Mouse (Mus musculus): ENCODE measurements around the gene Med1. TPM values are rescaled to one million over a fixed set of nuclear protein-coding genes. Genes with fewer than 3 reads are reported as not detected.
"Not testable (repeated sequence)": the region's sequence is repeated elsewhere in the genome, so short reads cannot be mapped to it uniquely, and the experiment has no call there.

Gene Med1
- polyA plus RNA-seq, 1 experiment: not detected

DNA sequence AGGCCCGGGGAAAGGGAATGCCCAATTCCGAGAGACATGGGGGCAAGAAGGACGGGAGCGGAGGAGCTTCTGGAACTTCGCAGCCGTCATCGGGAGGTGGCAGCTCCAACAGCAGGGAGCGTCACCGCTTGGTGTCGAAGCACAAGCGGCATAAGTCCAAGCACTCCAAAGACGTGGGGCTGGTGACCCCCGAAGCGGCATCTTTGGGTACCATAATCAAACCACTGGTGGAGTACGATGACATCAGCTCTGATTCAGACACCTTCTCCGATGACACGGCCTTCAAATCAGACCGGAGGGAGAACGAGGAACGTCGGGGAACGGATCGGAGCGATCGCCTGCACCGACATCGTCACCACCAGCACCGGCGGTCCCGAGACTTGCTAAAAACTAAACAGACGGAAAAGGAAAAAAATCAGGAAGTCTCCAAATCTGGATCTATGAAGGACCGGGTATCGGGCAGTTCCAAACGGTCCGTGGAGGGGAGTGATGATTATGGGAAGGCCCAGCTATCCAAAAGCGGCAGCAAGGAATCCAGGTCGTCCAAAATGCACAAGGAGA lies 10.3 kb upstream of the Med1 start:
- TF ChIP-seq CTCF (IDR thresholded peaks at IDR 0.05; ENCODE audit: insufficient read depth, low read depth, low read length) (no peak), POLR2A (IDR thresholded peaks at IDR 0.05; ENCODE audit: insufficient read depth, low read depth, low read length) (no peak)
- H3K27ac ChIP-seq (ENCODE audit: insufficient read depth, low read depth, low read length): no peak overlapping the region
- under 1% methylated on average over 37 of the region's 37 CpGs for WGBS
- H3K4me1 ChIP-seq (ENCODE audit: control insufficient read depth, insufficient read depth, low read length): peaks cover 2% of the 10 kb centered on the region; the same call in 1 of the 2 replicates
- H3K4me3 ChIP-seq (ENCODE audit: insufficient read depth, low read depth, low read length): peak overlapping the region; percentile 98

DNA sequence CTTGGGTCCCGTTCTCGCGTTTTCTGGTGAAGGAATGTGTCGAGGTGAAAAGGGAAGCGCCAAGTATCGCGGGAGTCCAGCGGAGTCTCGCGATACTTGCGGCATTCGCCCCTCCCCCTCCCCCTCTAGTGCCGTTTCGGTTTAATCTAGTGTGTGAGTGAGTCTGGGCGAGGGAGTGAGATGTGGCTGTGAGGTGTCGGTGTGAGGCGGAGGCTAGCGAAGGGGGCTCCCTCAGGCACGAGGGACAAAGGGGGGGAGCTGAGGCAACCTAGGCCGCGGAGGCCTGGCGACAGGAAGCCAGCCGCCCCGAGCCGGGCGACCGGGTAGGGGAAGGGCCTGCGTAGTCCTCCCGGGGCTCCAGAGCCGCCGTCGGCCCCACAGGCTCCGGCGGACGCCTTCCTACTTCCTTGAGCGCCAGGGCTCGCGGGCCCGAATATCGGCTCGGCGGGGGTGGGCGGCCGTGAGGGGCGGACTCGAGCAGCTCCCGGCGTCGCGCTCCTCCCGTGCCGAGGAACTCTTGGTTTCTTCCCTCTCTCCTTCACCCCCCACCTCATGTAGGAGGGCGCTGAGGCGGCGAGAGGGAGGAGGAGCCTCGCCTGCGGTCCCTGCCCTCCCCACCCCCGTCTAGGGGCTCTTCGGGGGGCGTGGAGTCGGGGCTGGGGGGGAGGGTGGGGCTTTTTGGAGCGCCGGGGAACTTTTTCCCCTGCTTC lies 9.7 kb upstream of the Med1 start, which contains the start of gene Cdk12:
Cdk12 (plus strand) TSS at position 419 of the 710 bp plus-strand sequence.
- H3K4me1 ChIP-seq (ENCODE audit: control insufficient read depth, insufficient read depth, low read length): peaks cover 2% of the 10 kb centered on the region; the same call in 1 of the 2 replicates
- peak within 1 kb of the TSS; percentile 98 for H3K4me3 ChIP-seq (ENCODE audit: insufficient read depth, low read depth, low read length)
- TF ChIP-seq CTCF (IDR thresholded peaks at IDR 0.05; ENCODE audit: insufficient read depth, low read depth, low read length) (no peak), POLR2A (IDR thresholded peaks at IDR 0.05; ENCODE audit: insufficient read depth, low read depth, low read length) (peak; percentile 59; the same call in 1 of the 2 replicates)
- WGBS: 1% methylated on average over 63 of the region's 63 CpGs
- peak within 1 kb of the TSS; percentile 100 for H3K27ac ChIP-seq (ENCODE audit: insufficient read depth, low read depth, low read length)

DNA sequence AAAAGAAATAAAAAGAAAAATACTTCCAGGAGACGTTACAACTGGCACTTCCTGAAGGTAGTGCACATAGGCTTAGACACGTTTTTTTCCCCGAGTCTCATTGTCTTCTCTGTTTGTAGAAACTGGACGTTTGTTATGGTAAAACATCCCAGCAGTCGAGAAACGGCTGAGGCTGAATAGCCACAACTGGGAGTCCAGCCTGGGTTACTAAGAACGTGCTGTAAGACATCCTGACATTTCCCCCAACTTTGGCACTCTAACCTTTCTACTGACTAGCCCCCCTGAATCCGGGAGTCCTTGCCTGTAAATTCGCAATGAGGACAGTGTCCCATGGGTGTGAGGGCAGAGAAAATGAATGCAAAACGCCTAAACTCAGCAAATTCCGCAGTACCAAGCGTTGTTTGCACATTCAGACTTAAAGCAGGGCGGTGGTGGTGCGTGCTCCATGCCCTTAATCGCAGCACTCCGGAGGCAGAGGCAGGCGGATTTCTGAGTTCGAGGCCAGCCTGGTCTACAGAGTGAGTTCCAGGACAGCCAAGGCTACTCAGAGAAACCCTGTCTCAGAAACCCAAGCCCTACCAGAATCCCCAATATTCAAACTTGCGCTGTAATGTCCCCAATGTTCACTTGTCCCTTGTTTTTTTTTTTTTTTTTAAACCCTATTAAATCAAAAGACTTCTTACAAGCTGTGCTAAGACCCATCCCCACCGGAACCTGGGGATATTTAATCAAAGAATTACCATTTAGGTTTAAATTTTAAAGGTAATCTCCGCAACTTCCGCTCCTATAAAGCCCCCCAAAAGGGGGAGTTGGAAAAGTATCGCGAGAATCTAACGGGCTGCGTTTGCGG lies 8.9 kb upstream of the Med1 start:
- 1% methylated on average over 27 of the region's 27 CpGs for WGBS
- TF ChIP-seq POLR2A (IDR thresholded peaks at IDR 0.05; ENCODE audit: insufficient read depth, low read depth, low read length): no peak
- no peak for TF ChIP-seq CTCF (IDR thresholded peaks at IDR 0.05; ENCODE audit: insufficient read depth, low read depth, low read length)

DNA sequence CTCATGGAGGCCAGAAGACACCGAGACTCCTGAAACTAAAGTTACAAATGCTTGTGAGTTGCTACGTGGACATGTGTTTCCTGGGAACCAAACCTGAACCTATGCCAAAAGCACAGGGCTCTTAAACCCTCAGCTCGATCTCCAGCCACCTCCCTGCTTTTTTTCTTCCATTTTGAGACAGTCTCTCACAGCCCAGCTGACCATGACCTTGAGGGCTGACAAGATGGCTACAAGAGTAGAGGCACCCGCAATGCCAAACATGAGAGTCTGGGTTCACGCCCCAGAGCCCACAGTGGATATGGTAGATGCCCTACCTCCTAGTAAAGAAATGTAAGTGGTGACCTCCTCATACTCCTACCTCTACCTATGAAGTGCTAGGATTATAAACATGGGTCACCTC lies 2.3 kb downstream of the Med1 start:
- 62% methylated on average over 5 of the region's 5 CpGs for WGBS
- Histone ChIP-seq H3K4me1 (ENCODE audit: control insufficient read depth, insufficient read depth, low read length) (peaks cover 5% of the 10 kb centered on the region; the same call in 1 of the 2 replicates), H3K27ac (ENCODE audit: insufficient read depth, low read depth, low read length) (no peak overlapping the region), H3K4me3 (ENCODE audit: insufficient read depth, low read depth, low read length) (no peak overlapping the region)
- TF ChIP-seq POLR2A (IDR thresholded peaks at IDR 0.05; ENCODE audit: insufficient read depth, low read depth, low read length): no peak
- no peak for TF ChIP-seq CTCF (IDR thresholded peaks at IDR 0.05; ENCODE audit: insufficient read depth, low read depth, low read length)

More for the DNA sequence above, 8.9 kb upstream of the Med1 start:
- Histone ChIP-seq H3K4me3 (ENCODE audit: insufficient read depth, low read depth, low read length) (peak overlapping the region; percentile 53), H3K4me1 (ENCODE audit: control insufficient read depth, insufficient read depth, low read length) (peaks cover 2% of the 10 kb centered on the region; the same call in 1 of the 2 replicates), H3K27ac (ENCODE audit: insufficient read depth, low read depth, low read length) (peak overlapping the region; percentile 68)

DNA sequence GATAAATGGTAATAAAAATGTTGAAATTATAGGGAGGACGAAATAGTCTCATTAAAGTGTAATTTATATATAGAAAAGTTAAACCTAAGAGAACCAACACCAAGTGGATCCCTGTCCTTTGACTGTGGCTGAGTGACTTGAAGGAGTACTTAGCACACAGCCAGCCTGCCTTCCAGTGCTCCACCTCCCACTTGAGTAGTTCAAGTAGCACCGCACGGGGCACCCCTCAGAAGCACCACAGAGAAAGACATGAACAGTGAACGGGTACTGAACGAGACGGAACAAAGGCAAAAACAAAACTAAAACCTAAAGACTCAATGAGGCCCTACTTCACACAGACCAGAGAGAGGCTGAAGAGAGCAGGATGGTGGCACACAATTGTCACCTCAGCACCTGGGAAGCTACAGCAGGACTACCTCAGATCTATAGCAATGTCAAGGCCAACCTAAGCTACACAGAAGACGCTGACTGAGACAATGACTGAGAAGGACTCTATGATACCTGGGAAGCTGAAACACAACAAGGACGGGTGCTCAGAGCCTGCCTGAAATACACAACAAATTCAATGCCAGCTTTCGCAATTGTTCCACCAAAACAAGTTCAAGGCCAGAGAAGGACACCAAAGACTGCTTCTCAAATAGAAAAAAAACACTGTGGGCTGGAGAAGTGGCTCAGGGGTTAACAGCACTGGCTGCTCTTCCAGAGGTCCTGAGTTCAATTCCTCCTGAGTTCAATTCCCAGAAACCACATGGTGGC lies 5.3 kb downstream of the Med1 start:
- H3K4me3 ChIP-seq (ENCODE audit: insufficient read depth, low read depth, low read length): no peak overlapping the region
- H3K27ac ChIP-seq (ENCODE audit: insufficient read depth, low read depth, low read length): no peak overlapping the region
- WGBS: 91% methylated on average over 9 of the region's 9 CpGs
- TF ChIP-seq POLR2A (IDR thresholded peaks at IDR 0.05; ENCODE audit: insufficient read depth, low read depth, low read length): no peak
- peaks cover 5% of the 10 kb centered on the region; the same call in 1 of the 2 replicates for H3K4me1 ChIP-seq (ENCODE audit: control insufficient read depth, insufficient read depth, low read length)

DNA sequence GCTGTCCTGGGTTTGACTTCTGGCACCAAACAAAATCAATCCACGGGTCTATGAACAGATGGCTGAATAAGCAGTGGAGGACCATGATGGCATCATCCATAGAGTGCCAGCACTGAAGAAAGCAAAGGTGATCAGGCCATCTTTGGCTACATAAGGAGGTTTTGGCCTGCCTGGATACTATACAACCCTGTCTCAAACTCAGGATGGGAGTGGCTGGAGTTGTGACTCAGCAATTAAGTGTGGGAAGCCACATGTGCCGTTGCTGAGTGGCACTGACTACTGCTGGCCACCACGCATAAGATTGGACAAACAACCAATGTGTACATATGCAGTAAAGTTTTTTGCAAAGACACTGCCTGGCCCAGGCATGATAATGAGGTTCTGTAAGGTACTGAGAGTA lies 10.9 kb downstream of the Med1 start:
- H3K4me1 ChIP-seq (ENCODE audit: control insufficient read depth, insufficient read depth, low read length); H3K4me3 ChIP-seq (ENCODE audit: insufficient read depth, low read depth, low read length); H3K27ac ChIP-seq (ENCODE audit: insufficient read depth, low read depth, low read length): not testable (repeated sequence)
- WGBS: 92% methylated on average over 3 of the region's 3 CpGs

DNA sequence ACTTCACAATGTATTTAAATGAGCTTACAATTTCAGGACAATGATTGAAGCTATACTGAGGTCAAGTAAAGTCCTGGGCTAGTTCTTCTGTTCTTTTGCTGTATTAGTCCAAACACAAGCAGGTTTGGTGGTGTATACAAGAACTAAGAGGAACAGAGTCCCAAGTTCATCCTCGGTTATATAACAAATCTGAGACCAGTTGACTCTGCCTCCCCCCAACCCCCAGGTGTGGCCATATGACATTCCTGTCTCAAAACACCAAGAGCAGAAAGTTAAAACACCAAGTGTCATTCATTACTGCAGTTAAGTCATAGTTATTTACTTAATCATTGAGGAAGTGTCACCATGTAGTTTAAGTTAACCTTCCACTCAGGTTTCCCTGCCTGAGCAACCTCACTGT lies 24.7 kb downstream of the Med1 start:
- TF ChIP-seq CTCF (IDR thresholded peaks at IDR 0.05; ENCODE audit: insufficient read depth, low read depth, low read length) (no peak), POLR2A (IDR thresholded peaks at IDR 0.05; ENCODE audit: insufficient read depth, low read depth, low read length) (no peak)
- WGBS: 95% methylated on average over 1 of the region's 1 CpGs
- no peak overlapping the region for H3K27ac ChIP-seq (ENCODE audit: insufficient read depth, low read depth, low read length)
- H3K4me3 ChIP-seq (ENCODE audit: insufficient read depth, low read depth, low read length): no peak overlapping the region
- H3K4me1 ChIP-seq (ENCODE audit: control insufficient read depth, insufficient read depth, low read length): no peaks in the 10 kb centered on the region

DNA sequence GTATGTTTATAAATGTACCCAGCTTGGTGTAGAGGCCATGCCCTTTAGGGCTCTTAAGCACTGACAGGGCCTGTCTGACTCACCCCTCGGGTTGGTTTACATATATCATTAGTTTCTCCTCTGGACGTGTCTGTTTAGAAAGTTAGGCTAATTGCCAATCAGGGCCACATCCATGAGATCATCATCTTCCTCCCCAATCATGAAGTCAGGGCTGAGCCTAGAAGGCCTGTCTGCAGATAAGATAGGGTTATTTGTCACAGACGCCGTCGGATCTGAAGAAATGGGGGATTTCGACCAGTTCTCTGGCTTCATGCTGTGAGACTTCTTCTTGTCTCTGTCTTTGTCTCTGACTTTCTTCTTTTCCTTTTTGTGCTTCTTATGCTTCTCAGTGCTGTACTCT lies 38.0 kb downstream of the Med1 start:
- Histone ChIP-seq H3K4me3 (ENCODE audit: insufficient read depth, low read depth, low read length) (no peak overlapping the region), H3K4me1 (ENCODE audit: control insufficient read depth, insufficient read depth, low read length) (0 out of 2 replicates have a peak, but pooled peaks cover 2% of the 10 kb centered on the region), H3K27ac (ENCODE audit: insufficient read depth, low read depth, low read length) (no peak overlapping the region)
- TF ChIP-seq POLR2A (IDR thresholded peaks at IDR 0.05; ENCODE audit: insufficient read depth, low read depth, low read length) (no peak), CTCF (IDR thresholded peaks at IDR 0.05; ENCODE audit: insufficient read depth, low read depth, low read length) (no peak)
- 74% methylated on average over 6 of the region's 6 CpGs for WGBS
